Mouse (Mus musculus): ENCODE data around the gene Zbtb44.

- TF ChIP-seq CTCF (IDR thresholded peaks at IDR 0.05; ENCODE audit: low read depth) = no peak
- no peak for TF ChIP-seq EP300 (IDR thresholded peaks at IDR 0.05; ENCODE audit: low read depth)
Measured at GRCm38 (mm10) chr9:31088116-31088515, 57.7 kb downstream of the Zbtb44 start.

Measured in liver, postnatal 0 days (tissue).